Mouse (Mus musculus) left cerebral cortex, postnatal 10 days (tissue): Measurements from ENCODE around the gene Nop16. TPM values are rescaled to one million over a fixed set of nuclear protein-coding genes. Genes with fewer than 3 reads are reported as not detected.
"Not testable (repeated sequence)": the region's sequence is repeated elsewhere in the genome, so short reads cannot be mapped to it uniquely, and the experiment has no call there.

ENCODE experiments used
- DNase-seq, 2 experiments: peaks; one replicate each; pipeline ENCODE4 v3.0.0; 2021 to 2022; ENCODE audit warnings: low spot score in 2 of 2, mixed read lengths in 1 of 2; ENCODE audit errors: extremely low spot score in 1 of 2
- intact Hi-C: fragments of 180-260 bp; cut with DNase I; formaldehyde crosslinking; loops from one replicate; pipeline ENCODE4 v1.15.1; 2025
- total RNA-seq, 2 experiments: library from RNA; stranded (reverse); gene quantifications; 2 replicates each; pipeline ENCODE4 v1.2.3; 2021

Gene Nop16
- total RNA-seq = 10 to 100 TPM; 32.1 to 34.8 TPM

- peak; percentile 97 for DNase-seq
- intact Hi-C loops = no loop called here
These were observed at the start of gene Nop16, which contains the start of gene Higd2a for GRCm38 (mm10) chr13:54589996-54590951. Nop16 (minus strand) TSS chr13:54590090. Higd2a (plus strand) TSS chr13:54590207.

GRCm38 (mm10) chr13:54635011-54635410 lies 45.1 kb upstream of the Nop16 start:
- intact Hi-C loops = no loop called here
- DNase-seq = no peak

- no peak for DNase-seq
- intact Hi-C loops = no loop called here
These were observed 42.9 kb upstream of the Nop16 start for GRCm38 (mm10) chr13:54632731-54633277.

DNA sequence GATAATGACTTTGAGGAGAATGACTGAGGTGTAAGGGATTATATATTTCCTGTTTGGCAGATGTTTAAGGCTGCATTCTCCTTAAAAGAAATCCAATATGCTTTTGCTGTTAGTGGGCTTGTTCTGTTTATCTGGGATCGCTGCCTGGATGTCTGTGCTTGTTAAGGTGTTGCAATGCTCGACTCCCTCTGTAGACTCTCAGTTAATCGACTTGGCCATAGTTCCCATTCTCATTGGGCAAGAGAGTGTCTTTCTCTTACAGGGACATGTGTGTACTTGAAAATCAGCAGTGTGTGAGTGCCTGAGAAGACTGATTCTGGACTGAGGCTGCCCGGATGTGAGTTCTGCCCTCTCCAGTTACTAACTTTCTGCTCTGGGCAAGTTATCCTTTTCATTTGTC lies 39.2 kb upstream of the Nop16 start:
- DNase-seq = no peak
- intact Hi-C loops = no loop called here

DNA sequence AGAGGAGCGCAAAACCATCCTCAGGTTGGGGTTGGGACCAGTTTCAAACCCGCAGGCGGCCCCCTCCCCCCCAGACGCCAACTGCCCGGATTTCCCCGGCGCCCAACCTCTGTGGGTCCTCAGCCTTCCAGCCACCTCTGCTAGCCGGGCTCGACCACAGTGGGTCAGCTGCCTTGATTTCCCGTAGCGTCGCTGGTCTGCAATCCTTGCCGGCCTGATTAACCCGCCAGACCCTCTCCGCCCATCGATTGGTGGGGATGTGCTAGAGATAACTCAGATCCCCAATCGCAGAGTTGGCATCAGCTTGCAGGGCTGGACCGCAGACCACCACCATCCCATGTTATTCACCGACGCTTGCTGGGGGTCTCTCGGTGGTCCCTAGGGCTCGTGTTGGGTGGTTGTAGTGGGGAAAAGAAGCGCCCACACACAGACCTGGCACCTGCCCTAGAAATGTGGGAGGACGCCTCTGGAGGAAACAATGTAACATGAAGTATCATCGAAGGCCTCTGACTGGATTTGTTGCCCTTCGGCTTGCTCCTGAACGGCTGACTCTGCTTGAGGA lies 32.2 kb upstream of the Nop16 start:
- no peak for DNase-seq
- intact Hi-C loops = no loop called here

DNA sequence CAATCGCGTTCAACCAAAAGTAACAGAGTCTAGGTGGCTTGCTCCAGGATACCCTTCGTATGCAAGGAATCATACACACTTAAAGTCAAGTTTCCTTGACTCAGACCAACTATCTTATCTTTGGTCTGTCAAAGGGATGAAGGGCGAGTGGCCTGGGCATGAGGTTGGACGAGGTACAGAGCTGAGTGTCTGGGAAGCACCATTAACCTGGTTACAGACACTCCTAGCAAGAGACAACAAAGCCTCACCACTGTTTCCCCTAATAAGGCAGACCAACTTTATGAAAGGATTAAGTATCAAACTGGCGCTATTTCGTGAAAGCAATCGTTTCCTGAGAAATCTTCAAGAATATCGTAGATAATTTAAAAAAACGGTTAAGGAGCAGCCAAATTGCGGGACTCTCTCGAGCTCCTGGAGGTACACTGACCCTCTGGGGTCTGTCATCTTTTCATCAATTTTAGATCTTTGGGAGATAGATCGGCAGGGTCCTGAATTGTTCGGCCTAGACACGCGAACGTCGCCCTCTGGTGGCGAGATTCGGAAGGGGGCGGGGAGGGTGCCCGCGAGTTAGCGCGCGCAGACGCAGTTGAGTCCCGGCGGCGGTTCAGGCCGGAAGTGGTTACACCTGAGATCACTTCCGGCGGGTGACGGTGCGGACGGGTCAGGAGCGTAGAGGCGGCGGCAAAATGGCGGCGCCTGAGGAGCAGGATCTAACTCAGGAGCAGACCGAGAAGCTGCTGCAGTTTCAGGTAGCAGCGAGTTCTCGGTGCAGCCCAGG lies 31.5 kb upstream of the Nop16 start, which contains the start of gene Faf2:
TSS of gene Faf2 (plus strand) at position 630 of the 778 bp plus-strand sequence.
- peak; percentile 98 for DNase-seq
- intact Hi-C loops = no loop called here

DNA sequence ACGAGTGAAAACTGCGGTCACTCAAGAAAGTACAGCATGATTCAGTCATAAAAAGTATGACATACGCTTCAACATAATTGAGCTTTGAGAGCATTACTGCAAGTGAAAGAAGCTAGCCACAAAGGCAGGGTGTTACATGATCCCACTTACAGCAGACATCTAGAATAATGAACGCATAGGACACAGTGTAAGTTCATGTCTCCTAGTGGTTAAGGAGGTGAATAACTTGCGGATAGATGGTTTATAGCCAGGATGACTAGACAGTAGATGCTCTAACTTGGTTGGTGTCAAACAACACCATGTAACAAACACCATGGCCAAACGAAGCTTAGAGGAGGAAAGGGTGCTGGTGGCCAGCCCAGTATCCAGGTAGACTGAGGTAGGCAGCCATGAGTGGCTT lies 27.1 kb upstream of the Nop16 start:
- intact Hi-C loops = no loop called here
- DNase-seq = no peak

DNA sequence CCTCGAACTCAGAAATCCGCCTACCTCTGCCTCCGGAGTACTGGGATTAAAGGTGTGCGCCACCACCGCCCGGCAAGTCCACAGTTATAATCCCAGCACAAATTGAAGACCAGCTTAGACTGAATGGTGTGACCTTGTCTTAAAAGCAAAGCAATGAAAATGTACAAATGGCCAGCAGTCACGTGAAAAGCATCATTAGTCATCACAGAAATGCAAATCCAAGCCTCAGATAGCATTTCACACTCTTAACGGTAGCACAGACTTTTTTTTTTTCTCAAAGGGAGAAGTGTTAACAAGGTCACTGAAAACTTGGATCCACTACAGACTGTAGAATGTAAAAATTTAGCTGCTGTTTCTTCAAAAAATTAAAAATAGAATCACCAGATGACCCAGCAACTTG lies 26.4 kb upstream of the Nop16 start:
- intact Hi-C loops = no loop called here
- DNase-seq = no peak

GRCm38 (mm10) chr13:54613141-54613540 lies 23.3 kb upstream of the Nop16 start:
- intact Hi-C loops, DNase-seq: not testable (repeated sequence)

GRCm38 (mm10) chr13:54610972-54611754 lies 21.3 kb upstream of the Nop16 start, which contains the start of gene Cltb:
Cltb (minus strand) TSS chr13:54611344.
- DNase-seq = peak; percentile 87 to 96
- intact Hi-C loops = no loop called here

- no peak for DNase-seq
- intact Hi-C loops = no loop called here
These were observed 20.7 kb upstream of the Nop16 start for GRCm38 (mm10) chr13:54610613-54610971.

DNA sequence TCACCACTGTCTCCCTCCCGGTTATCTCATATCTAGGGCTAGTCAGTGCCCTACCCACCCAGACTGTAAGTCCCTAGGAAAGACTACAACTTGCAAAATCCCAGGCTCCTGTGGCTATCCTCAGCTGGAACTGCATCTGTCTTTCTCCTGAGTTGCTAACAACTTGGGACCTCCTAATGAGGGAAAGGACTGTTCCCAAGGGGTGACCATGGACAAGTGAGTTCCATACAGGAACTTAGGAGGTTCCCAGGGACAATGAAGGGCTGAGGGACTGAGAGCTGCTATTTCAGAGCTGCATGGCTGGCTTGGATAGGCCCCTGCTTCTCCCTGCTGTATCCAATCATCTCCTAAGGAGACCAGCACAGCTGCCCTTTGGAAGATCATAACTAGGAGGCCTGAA lies 19.4 kb upstream of the Nop16 start:
- DNase-seq = no peak
- intact Hi-C loops = no loop called here

DNA sequence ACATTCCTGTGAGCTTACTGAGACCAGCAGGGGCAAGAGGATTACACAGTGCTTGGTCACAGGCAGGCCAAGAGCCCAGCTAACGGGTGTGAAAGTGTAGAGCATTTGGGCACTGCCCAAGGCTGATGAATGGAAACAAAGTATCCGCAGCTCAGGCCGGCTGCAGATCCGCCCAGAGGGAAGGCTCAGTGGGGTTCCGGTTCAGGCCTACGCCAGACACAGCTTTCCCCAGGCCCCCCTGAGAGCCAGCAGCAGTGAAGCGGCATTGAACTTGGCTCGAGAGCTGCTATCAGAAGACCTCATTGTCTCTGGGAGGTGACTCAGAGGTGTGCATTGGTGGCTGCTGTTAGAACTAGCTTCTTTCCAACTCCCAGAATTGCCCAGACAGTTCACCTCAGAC lies 18.8 kb upstream of the Nop16 start:
- intact Hi-C loops = no loop called here
- DNase-seq = peak in 1 of 2 experiments; percentile 66

- no peak for DNase-seq
- intact Hi-C loops = no loop called here
These were observed 18.1 kb upstream of the Nop16 start for GRCm38 (mm10) chr13:54608002-54608401.

- intact Hi-C loops = no loop called here
- DNase-seq = no peak
These were observed 17.3 kb upstream of the Nop16 start for GRCm38 (mm10) chr13:54607204-54607603.

DNA sequence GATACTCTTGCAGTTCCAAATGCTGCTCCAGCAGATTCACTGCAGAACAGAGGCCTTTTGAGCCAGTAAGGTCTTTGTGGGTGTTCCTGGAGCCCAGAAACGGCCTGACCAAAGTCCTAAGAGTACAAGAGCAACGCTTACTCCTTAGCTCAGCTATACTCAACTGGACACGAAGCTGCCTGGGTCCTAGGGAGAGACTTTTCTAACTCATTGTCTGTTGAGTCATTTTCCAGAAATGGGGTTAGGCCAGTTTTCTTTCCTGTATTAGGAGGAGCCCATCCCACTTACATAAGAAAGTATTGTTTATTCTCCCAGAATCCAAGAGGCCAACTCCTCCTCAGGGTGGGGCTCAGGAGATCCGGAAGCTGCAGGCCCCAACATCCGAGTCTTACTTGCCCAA lies 15.5 kb upstream of the Nop16 start:
- no peak for DNase-seq
- intact Hi-C loops = no loop called here

DNA sequence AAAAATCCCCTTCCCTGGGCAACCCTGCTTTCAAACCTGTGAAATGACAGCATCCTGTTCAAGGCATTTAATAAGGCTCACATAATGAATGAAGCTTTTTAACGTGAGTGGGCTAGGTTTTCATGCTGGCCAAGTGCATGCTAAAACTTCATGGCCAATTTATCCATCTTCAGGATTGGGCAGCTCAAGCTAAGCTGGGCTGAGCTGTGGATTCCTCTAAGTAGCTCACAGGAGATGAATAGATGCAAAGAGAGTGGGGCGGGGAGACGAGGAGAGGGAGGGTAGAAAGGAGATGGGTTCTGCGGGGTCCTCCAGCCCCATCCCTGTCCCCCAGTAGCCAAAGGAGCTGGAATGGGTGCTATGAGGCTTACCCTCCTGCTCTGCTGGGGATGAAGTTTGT lies 14.3 kb upstream of the Nop16 start:
- no peak for DNase-seq
- intact Hi-C loops = no loop called here

- DNase-seq = no peak
- intact Hi-C loops = no loop called here
These were observed 13.6 kb upstream of the Nop16 start for GRCm38 (mm10) chr13:54603501-54603900.
